Mouse (Mus musculus): ENCODE measurements around the gene Tnfrsf21. TPM values are rescaled to one million over a fixed set of nuclear protein-coding genes. Genes with fewer than 3 reads are reported as not detected.

Gene Tnfrsf21
- polyA plus RNA-seq, 1 experiment from 2014 or later: 51.9 TPM

DNA sequence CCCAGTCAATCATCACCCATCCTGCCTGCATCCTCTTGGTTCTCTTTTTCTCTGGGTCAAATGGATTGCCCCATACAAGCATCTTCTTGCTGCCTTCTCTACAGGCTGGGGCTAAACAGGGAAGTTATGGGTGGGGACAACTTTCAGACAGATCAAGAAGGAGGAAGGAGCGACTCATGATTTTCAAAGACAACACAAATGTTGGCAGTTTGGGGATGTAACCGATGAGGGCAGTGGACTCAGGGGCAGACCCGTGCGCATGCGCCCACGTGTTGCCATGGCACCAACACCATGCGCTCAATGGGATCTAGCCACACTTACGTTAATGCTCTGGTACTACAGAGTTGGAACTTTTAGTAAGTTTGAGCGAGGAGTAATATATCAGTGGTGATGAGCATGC is 121.5 kb downstream of the Tnfrsf21 start:
- Histone ChIP-seq H3K4me2 (no peak overlapping the region), H3K4me3 (replicated peaks) (no peak overlapping the region), H3K27ac (no peak overlapping the region), H3K4me1 (peaks cover 7% of the 10 kb centered on the region; the same call in 1 of the 2 replicates), H3K27me3 (no peaks in the 10 kb centered on the region), H3K9me3 (replicated peaks) (no peaks in the 10 kb centered on the region), H3K36me3 (no peaks in the 10 kb centered on the region), H3K9ac (no peak overlapping the region)
- WGBS: 96% methylated on average over 9 of the region's 9 CpGs
- ATAC-seq (replicated peaks; ENCODE audit: low FRiP score): no peak

DNA sequence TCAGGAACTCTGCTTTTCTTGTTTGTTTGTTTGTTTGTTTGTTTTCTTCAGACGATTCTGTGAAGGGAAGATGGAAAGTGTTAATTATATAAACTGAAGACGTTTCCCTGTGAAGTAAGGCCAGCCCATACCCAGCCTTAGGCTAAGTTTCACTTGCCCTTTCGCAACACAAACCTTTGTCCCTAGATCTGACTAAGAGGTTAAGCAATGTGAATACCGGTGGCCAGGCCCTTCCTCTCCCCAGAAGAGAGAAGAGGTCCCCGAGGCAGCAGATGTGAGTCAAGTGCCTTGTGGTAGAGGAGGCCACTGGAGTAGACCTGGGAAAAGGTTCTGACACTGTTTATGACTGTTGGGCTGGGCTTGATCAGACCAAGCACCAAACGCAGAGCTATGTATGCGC is 122.0 kb downstream of the Tnfrsf21 start:
- H3K4me1 ChIP-seq: peaks cover 7% of the 10 kb centered on the region; the same call in 1 of the 2 replicates
- H3K27ac ChIP-seq: no peak overlapping the region
- H3K27me3 ChIP-seq: no peaks in the 10 kb centered on the region
- H3K4me3 ChIP-seq (replicated peaks): no peak overlapping the region
- no peaks in the 10 kb centered on the region for H3K9me3 ChIP-seq (replicated peaks)
- no peak for ATAC-seq (replicated peaks; ENCODE audit: low FRiP score)
- H3K9ac ChIP-seq: no peak overlapping the region
- 84% methylated on average over 7 of the region's 7 CpGs for WGBS
- H3K4me2 ChIP-seq: no peak overlapping the region
- H3K36me3 ChIP-seq: no peaks in the 10 kb centered on the region

Other genes starting within 250 kb of the Tnfrsf21 start
- 34.2 and 39.9 TPM in 2 replicates for gene Cd2ap, start 139.9 kb upstream of the Tnfrsf21 start, polyA plus RNA-seq (2015; fragmentation: Nextera tagmentation; extraction: Ambion mirVana)

All from kidney, embryonic 15.5 days (tissue).